Mouse (Mus musculus) forebrain, embryonic 13.5 days (tissue): Measurements from ENCODE around the gene Exoc2. TPM values are rescaled to one million over a fixed set of nuclear protein-coding genes. Genes with fewer than 3 reads are reported as not detected.

Experiments used
- ATAC-seq: fragments of 200-750 bp; cut with Nextera tagmentation; 2 replicates; pipeline ENCODE4 v1.8.0; 2017
- H3K27ac ChIP-seq: fragments of 300-500 bp; sonication (generic); 2 replicates; pipeline ENCODE4 v1.5.1; 2015; ENCODE audit warnings: inconsistent platforms, mild to moderate bottlenecking, moderate library complexity
- H3K27me3 ChIP-seq: fragments of 300-500 bp; sonication (generic); 2 replicates; pipeline ENCODE4 v1.6.1; 2015; ENCODE audit warnings: mild to moderate bottlenecking, inconsistent platforms
- H3K36me3 ChIP-seq: fragments of 300-500 bp; sonication (generic); 2 replicates; pipeline ENCODE4 v1.6.1; 2015; ENCODE audit warnings: mild to moderate bottlenecking, inconsistent platforms; ENCODE audit not compliant: poor library complexity, severe bottlenecking
- H3K4me1 ChIP-seq: fragments of 300-500 bp; sonication (generic); 2 replicates; pipeline ENCODE4 v1.6.1; 2015; ENCODE audit warnings: inconsistent platforms
- H3K4me2 ChIP-seq: fragments of 300-500 bp; sonication (generic); 2 replicates; pipeline ENCODE4 v1.6.1; 2015; ENCODE audit warnings: inconsistent platforms, mild to moderate bottlenecking, moderate library complexity
- H3K4me3 ChIP-seq: fragments of 300-500 bp; sonication (generic); 2 replicates; pipeline ENCODE4 v1.5.1; 2015; ENCODE audit warnings: mild to moderate bottlenecking, inconsistent platforms
- H3K9ac ChIP-seq: fragments of 300-500 bp; sonication (generic); 2 replicates; pipeline ENCODE4 v1.6.1; 2015; ENCODE audit warnings: mild to moderate bottlenecking, inconsistent platforms
- H3K9me3 ChIP-seq: fragments of 300-500 bp; sonication (generic); replicated peaks from 2 replicates; pipeline ENCODE4 v1.6.1; 2016; ENCODE audit warnings: inconsistent platforms
- WGBS: fragments of 180-500 bp; shearing (Covaris S2); methylation state at CpG from one replicate; pipeline ENCODE4 v1.1.7; 2015; 5-methylcytosine and 5-hydroxymethylcytosine counted together
- polyA plus RNA-seq: library from polyadenylated mRNA; unstranded; fragments of >200 nt; fragmentation: Nextera tagmentation; extraction: Ambion mirVana; gene quantifications from 2 replicates; pipeline ENCODE4 v1.2.1, GENCODE M21; 2015

The Exoc2 gene
- polyA plus RNA-seq, 1 experiment from 2014 or later = 40.8 TPM

DNA sequence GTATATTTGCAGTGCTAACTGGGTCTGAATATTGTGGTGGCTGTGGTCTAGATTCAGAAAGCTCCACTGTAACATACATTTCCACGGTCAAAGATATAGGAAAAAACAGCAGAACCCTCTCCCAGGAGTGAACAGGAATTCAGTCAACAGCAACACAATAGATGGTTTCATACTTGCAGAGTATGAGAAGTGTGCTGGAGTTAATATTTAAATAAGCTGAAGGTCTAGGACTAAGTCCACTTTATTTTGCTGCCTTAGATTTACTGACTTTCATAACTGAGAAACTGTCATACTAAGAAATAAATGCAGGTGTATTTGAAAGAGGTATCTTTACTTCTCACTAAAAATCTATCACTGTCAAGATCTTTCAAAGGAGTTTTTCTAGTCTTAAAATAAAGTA is 137.6 kb downstream of the Exoc2 start:
- no peak overlapping the region for H3K4me3 ChIP-seq
- no peak overlapping the region for H3K9ac ChIP-seq
- H3K36me3 ChIP-seq = peaks cover 7% of the 10 kb centered on the region; the same call in 1 of the 2 replicates
- no peaks in the 10 kb centered on the region for H3K9me3 ChIP-seq
- no peak overlapping the region for H3K27ac ChIP-seq
- no peak overlapping the region for H3K4me2 ChIP-seq
- H3K4me1 ChIP-seq = no peaks in the 10 kb centered on the region
- no peak for ATAC-seq
- H3K27me3 ChIP-seq = no peaks in the 10 kb centered on the region
- 89% methylated on average over 1 of the region's 1 CpGs for WGBS

DNA sequence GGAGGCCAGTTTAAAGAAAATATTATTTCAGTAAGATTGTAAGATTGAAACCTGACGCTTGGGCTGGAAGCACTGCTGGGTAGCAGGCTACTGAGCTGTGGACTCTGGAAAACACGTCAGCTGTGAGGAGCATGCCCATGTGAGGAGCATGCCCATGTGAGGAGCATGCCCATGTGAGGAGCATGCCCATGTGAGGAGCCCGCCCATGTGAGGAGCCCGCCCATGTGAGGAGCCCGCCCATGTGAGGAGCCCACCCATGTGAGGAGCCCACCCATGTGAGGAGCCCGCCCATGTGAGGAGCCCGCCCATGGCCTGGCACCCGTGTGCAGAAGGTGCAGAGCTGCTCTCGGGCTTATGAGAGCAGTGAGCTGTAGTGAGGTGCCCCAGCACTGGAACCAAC is 139.0 kb downstream of the Exoc2 start:
- peaks cover 5% of the 10 kb centered on the region; the same call in 1 of the 2 replicates for H3K36me3 ChIP-seq
- H3K27me3 ChIP-seq = no peaks in the 10 kb centered on the region
- no peak for ATAC-seq
- H3K9ac ChIP-seq = no peak overlapping the region
- 0 out of 2 replicates have a peak, but pooled peaks cover 4% of the 10 kb centered on the region for H3K4me1 ChIP-seq
- 93% methylated on average over 9 of the region's 9 CpGs for WGBS
- H3K4me3 ChIP-seq = no peak overlapping the region
- H3K27ac ChIP-seq = no peak overlapping the region
- no peaks in the 10 kb centered on the region for H3K9me3 ChIP-seq
- H3K4me2 ChIP-seq = no peak overlapping the region

DNA sequence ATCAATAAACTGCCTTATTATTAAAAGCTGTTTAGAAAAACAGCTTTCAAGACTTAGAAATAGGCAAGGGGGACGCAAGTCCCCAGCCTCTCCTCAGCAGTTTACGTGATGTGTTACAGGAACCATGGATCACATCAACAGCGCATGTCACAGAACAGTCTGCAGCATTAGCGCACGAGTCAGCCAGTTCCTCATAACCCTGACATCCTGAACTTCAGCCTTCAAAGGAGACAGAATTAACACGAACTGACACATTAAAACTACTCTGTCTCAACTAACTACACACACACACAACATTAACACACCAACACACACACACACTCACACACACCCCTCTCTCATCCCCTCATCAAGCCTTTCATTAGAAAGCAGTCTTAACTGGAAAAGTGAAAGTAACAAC is 139.5 kb downstream of the Exoc2 start:
- Histone ChIP-seq H3K27me3 (no peaks in the 10 kb centered on the region), H3K4me2 (no peak overlapping the region), H3K27ac (no peak overlapping the region), H3K36me3 (peaks cover under 1% of the 10 kb centered on the region; the same call in 1 of the 2 replicates), H3K9me3 (no peaks in the 10 kb centered on the region), H3K4me3 (no peak overlapping the region), H3K4me1 (0 out of 2 replicates have a peak, but pooled peaks cover 4% of the 10 kb centered on the region), H3K9ac (no peak overlapping the region)
- ATAC-seq = no peak
- WGBS = 89% methylated on average over 6 of the region's 6 CpGs

DNA sequence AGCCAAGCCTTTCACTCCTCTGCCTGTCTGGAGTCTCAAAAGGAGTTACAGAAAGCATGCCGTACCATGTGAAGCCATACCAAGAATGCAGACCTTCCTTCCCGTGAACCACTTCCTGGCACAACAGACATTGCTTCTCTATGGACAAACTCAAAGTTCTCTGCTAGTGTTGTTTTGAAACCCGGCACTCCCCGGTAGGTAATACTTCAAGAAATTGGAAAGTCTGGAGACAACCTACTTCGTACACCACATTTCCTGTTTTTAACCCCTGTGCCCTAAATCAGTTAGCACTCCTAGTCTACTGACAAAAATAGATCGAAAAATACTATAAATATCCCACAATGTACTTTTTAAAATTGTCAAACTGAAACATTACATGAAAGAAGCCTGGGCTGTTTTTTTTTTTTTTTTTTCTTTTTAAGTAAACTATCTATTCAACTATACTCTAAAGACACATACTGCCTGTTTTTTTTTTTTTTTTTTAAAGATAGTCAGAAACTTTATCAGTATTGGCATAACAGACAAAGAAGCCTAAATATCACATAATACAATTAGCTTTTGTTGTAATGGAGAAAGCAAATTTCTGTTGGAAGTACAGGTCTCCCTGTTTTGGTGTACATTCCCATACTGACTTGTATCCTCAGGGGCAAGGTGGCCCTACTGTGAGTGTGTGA is 140.3 kb downstream of the Exoc2 start:
- Histone ChIP-seq H3K4me1 (0 out of 2 replicates have a peak, but pooled peaks cover 4% of the 10 kb centered on the region), H3K36me3 (no peaks in the 10 kb centered on the region), H3K9ac (no peak overlapping the region), H3K27ac (no peak overlapping the region), H3K4me3 (no peak overlapping the region), H3K9me3 (no peaks in the 10 kb centered on the region), H3K4me2 (no peak overlapping the region), H3K27me3 (no peaks in the 10 kb centered on the region)
- WGBS = 89% methylated on average over 6 of the region's 6 CpGs
- ATAC-seq = no peak

DNA sequence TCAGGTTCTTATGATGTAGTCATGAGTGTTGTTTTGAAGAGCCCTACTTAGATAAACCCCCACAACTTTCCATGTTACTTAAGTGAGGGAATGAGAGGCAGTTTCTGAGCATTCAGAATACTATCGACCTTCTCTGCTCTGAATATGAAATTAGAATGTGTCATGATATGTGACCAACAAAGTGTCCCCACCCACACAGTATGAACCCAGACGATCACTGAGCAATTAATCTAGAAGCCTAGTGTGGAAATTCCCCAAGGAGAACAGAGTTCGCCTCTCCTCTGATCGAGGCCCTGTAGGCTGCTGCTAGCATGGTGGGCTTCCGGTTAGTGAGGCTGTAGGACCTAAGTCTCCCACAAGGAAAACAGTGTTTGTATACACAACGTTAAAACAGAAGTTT is 142.5 kb downstream of the Exoc2 start:
- 82% methylated on average over 6 of the region's 6 CpGs for WGBS

DNA sequence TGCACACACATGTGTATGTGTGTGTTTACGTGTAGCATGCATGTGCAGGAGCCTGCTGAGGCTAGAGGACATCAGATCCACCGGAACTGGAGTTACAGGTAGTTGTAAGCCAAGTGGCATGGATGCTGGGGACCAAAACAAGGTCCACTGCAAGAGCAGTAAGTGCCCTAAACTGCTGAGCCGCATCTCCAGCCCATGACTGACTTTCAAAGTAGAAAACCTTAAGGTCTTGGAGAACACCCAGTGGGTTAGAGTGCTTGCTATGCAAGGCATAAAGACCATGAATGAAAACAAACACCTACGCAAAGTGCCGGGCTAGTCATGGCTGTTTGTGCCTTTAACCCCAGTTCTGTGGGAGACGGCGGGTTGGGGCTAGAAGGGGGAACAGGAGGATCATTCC is 147.4 kb downstream of the Exoc2 start:
- Histone ChIP-seq H3K4me2 (no peak overlapping the region), H3K36me3 (peaks cover 11% of the 10 kb centered on the region), H3K4me1 (0 out of 2 replicates have a peak, but pooled peaks cover 4% of the 10 kb centered on the region), H3K9ac (no peak overlapping the region), H3K27me3 (no peaks in the 10 kb centered on the region), H3K27ac (no peak overlapping the region), H3K4me3 (no peak overlapping the region), H3K9me3 (no peaks in the 10 kb centered on the region)
- no peak for ATAC-seq
- 95% methylated on average over 7 of the region's 7 CpGs for WGBS

More for the DNA sequence above, 142.5 kb downstream of the Exoc2 start:
- no peak overlapping the region for H3K4me2 ChIP-seq
- ATAC-seq = no peak
- no peak overlapping the region for H3K27ac ChIP-seq
- no peak overlapping the region for H3K4me3 ChIP-seq
- no peaks in the 10 kb centered on the region for H3K36me3 ChIP-seq
- H3K9ac ChIP-seq = no peak overlapping the region
- H3K27me3 ChIP-seq = no peaks in the 10 kb centered on the region
- H3K9me3 ChIP-seq = no peaks in the 10 kb centered on the region
- H3K4me1 ChIP-seq = 0 out of 2 replicates have a peak, but pooled peaks cover 4% of the 10 kb centered on the region

DNA sequence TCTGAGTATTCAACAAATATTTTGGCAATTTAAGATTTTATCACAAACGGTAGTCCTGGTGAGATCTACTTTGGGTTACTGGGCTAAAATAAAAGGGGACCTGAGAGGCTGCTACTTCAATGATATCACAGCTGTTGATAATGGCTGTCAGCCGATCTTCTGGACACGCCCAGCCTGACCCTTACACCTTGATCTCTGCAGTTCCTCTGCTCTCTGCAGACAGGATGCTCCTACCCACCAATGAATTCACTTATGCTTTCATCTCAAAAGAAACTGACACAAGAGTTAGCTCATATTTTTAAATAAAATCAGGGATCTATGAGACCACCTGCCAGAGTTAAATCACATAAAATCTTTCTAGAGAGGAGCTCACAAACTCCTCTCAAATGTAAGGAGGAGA is 149.0 kb downstream of the Exoc2 start:
- H3K4me2 ChIP-seq = no peak overlapping the region
- WGBS = 84% methylated on average over 3 of the region's 3 CpGs
- no peaks in the 10 kb centered on the region for H3K9me3 ChIP-seq

DNA sequence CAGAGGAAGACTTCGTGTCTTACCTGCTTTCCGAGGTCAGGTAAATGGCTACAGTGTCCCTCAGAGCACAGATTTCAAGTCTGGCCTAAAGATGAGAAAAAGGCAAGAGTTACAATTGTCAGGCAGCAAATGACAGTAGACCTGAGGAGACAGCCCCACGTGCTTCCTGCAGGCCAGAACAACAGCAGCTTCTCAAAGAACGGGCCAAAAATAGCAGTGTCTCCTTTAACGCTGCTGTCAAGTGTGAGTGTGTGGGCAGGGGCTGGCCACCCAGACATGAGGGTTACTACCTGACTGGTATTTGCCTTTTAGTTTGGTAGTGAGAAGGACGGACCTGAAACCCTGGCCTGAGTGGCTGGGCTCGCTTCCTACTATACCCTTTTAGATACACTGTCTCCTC is 153.3 kb downstream of the Exoc2 start:
- H3K27me3 ChIP-seq = no peaks in the 10 kb centered on the region
- no peak overlapping the region for H3K4me2 ChIP-seq
- H3K9ac ChIP-seq = no peak overlapping the region
- ATAC-seq = no peak
- H3K9me3 ChIP-seq = no peaks in the 10 kb centered on the region
- no peaks in the 10 kb centered on the region for H3K4me1 ChIP-seq
- H3K4me3 ChIP-seq = no peak overlapping the region
- H3K36me3 ChIP-seq = peaks cover 44% of the 10 kb centered on the region
- WGBS = 88% methylated on average over 7 of the region's 7 CpGs
- no peak overlapping the region for H3K27ac ChIP-seq

More for the DNA sequence above, 149.0 kb downstream of the Exoc2 start:
- no peaks in the 10 kb centered on the region for H3K27me3 ChIP-seq
- no peak overlapping the region for H3K4me3 ChIP-seq
- peaks cover 23% of the 10 kb centered on the region for H3K36me3 ChIP-seq
- ATAC-seq = no peak
- no peak overlapping the region for H3K9ac ChIP-seq
- 0 out of 2 replicates have a peak, but pooled peaks cover under 1% of the 10 kb centered on the region for H3K4me1 ChIP-seq
- no peak overlapping the region for H3K27ac ChIP-seq

DNA sequence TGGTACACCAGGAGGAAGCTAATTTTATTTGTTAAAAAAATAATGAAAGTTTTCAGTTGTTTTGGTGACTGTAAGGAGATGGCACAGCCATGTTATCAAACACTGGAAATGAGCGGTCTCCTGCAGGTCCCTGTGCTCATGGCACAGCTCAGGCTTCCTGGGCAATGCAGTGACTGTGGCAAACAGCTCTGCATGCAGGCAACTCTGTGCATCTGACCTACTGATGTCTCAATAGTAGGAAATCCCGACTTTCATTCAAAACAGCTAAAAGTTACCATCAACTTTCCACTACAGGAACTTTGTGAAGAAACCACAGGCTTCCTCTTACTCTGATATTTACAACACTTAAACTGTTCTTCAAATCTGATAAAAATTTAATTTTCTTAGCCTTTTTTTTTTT is 154.0 kb downstream of the Exoc2 start:
- no peak overlapping the region for H3K27ac ChIP-seq
- H3K4me1 ChIP-seq = no peaks in the 10 kb centered on the region
- 95% methylated on average over 2 of the region's 2 CpGs for WGBS
- no peak for ATAC-seq
- no peak overlapping the region for H3K4me3 ChIP-seq
- no peaks in the 10 kb centered on the region for H3K9me3 ChIP-seq
- peaks cover 51% of the 10 kb centered on the region for H3K36me3 ChIP-seq
- H3K4me2 ChIP-seq = no peak overlapping the region
- H3K9ac ChIP-seq = no peak overlapping the region
- no peaks in the 10 kb centered on the region for H3K27me3 ChIP-seq

DNA sequence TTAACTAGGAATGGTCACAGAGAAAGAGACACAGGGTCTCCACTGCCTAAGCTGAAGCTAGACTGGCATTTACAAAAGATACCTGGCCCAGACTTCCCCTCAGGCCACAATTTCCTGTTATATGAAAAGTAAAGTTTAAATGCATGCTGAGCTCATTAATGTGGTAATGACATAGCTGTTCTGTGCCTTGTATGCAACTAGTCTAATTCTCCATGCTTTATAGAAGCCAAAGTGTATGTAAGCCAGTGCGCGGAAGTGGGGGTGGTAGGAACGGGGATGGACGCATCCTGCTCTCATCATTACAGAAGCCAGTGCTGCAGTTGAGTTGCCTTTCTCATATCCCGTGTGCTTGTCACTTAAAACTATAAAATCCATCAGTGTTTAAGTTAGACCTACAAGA is 156.5 kb downstream of the Exoc2 start:
- no peak for ATAC-seq
- Histone ChIP-seq H3K4me2 (no peak overlapping the region), H3K27ac (no peak overlapping the region), H3K27me3 (no peaks in the 10 kb centered on the region), H3K36me3 (peaks cover 65% of the 10 kb centered on the region), H3K9me3 (no peaks in the 10 kb centered on the region), H3K4me3 (no peak overlapping the region), H3K9ac (no peak overlapping the region), H3K4me1 (no peaks in the 10 kb centered on the region)
- 96% methylated on average over 5 of the region's 5 CpGs for WGBS

DNA sequence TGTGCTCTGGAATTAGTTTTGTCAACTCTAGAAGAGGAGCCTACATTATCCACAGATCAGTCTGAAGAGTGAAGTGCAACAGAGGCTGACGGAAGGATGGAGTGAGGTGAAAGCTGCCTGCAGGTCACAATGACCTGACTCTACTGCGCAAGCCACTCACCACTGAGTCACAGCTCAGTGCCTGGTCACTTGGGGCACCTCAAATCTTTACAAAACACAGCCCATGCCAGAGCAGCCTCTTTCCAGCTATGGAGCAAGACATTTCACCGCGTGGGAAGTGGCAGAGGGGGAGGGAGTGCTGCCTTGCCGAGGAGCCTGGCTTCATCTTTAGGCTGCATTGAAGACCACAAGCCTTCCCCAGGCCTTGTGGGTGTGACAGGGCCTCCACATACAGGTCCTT is 159.6 kb downstream of the Exoc2 start:
- H3K27ac ChIP-seq = no peak overlapping the region
- no peak overlapping the region for H3K9ac ChIP-seq
- no peaks in the 10 kb centered on the region for H3K9me3 ChIP-seq
- 81% methylated on average over 5 of the region's 5 CpGs for WGBS
- no peak overlapping the region for H3K4me3 ChIP-seq
- no peak for ATAC-seq
- H3K27me3 ChIP-seq = no peaks in the 10 kb centered on the region
- no peaks in the 10 kb centered on the region for H3K4me1 ChIP-seq
- peaks cover 42% of the 10 kb centered on the region for H3K36me3 ChIP-seq
- no peak overlapping the region for H3K4me2 ChIP-seq

DNA sequence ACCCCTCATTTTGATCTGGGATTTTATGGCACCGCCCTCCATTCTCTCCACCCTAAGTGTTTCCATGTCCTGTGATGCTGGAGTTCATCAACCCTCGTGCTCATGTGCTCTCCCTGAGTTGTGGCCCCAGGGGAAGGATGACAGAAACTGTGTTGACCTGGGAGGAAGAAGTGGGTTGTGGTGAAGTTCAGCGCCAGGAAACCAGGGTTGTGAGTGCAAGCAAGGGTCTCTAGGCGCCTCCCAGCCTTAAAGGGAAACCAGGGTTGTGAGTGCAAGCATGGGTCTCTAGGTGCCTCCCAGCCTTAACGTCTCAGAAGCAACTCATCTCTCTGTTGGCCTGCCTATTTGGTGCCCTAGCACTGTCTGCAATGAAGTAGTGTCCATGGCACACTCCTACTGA is 160.4 kb downstream of the Exoc2 start:
- H3K9ac ChIP-seq = no peak overlapping the region
- WGBS = 90% methylated on average over 5 of the region's 5 CpGs
- no peak for ATAC-seq
- no peaks in the 10 kb centered on the region for H3K27me3 ChIP-seq
- no peak overlapping the region for H3K4me3 ChIP-seq
- peaks cover 37% of the 10 kb centered on the region for H3K36me3 ChIP-seq
- no peaks in the 10 kb centered on the region for H3K9me3 ChIP-seq
- no peak overlapping the region for H3K4me2 ChIP-seq
- H3K27ac ChIP-seq = no peak overlapping the region
- H3K4me1 ChIP-seq = no peaks in the 10 kb centered on the region

DNA sequence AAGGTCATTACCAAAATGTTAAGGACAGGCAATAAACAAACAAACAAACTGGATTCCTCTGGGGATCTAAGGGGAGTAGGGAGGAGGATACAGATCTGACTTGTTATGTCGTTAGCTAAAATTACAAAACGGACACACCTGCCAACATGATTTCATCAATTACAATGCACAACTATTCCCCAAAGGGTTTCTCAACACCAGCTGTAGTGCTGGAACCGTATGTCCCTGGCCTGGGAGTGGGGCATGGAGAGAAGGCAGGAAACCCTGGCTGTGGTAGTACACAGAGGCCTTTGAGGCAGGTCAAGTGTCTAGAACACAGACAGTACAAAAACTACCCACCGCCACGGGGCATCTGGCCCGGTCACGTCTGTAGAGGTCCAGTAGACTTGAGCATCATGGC is 164.7 kb downstream of the Exoc2 start:
- WGBS = 89% methylated on average over 7 of the region's 7 CpGs
- no peaks in the 10 kb centered on the region for H3K4me1 ChIP-seq
- no peak for ATAC-seq
- peaks cover 10% of the 10 kb centered on the region for H3K36me3 ChIP-seq
- H3K27ac ChIP-seq = no peak overlapping the region
- H3K4me3 ChIP-seq = no peak overlapping the region
- no peak overlapping the region for H3K4me2 ChIP-seq
- H3K27me3 ChIP-seq = no peaks in the 10 kb centered on the region
- no peak overlapping the region for H3K9ac ChIP-seq
- no peaks in the 10 kb centered on the region for H3K9me3 ChIP-seq
